Mouse (Mus musculus): ENCODE results near the gene Slc25a21. TPM values are rescaled to one million over a fixed set of nuclear protein-coding genes. Genes with fewer than 3 reads are reported as not detected.

The Slc25a21 gene
- polyA plus RNA-seq, 1 experiment from 2014 or later: 0.27 TPM

DNA sequence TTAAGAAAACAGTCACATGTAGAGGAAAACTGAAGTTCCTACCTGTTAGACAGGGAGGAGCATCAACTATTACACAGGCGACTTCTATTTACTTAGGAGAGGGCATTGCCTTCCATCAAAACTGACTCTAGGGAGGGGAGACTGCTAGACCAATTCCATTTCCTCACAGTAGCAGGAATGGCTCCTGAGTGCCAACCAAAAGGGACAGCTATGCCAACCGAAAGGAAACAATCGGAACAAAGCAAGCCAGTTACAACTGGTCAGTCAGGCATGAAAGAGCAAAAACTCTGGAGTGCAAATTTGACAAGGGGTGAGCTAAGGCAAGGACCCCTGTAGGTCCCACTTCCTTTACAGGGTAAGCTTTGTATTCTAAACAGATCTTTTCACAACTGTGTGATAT, 319.5 kb downstream of the Slc25a21 start:
- no peaks in the 10 kb centered on the region for H3K36me3 ChIP-seq (ENCODE audit: control insufficient read depth, insufficient read depth, low read length)
- no peak overlapping the region for H3K4me2 ChIP-seq (ENCODE audit: low read length)
- H3K4me3 ChIP-seq (ENCODE audit: control insufficient read depth in 1 of 2, insufficient read depth in 1 of 2, low read depth in 1 of 2, low read length in 2 of 2): no peak overlapping the region
- WGBS: 80% methylated on average over 3 of the region's 3 CpGs
- no peak for ATAC-seq (ENCODE audit: insufficient number of reproducible peaks, insufficient read depth, low FRiP score, low read depth)
- no peaks in the 10 kb centered on the region for H3K9me3 ChIP-seq (ENCODE audit: control insufficient read depth, low read length)
- H3K27ac ChIP-seq (replicated peaks in 1 of 2; ENCODE audit: control insufficient read depth in 1 of 2, insufficient read depth in 1 of 2, low read depth in 2 of 2, low read length in 2 of 2): no peak overlapping the region
- no peaks in the 10 kb centered on the region for H3K27me3 ChIP-seq (ENCODE audit: control insufficient read depth, insufficient read depth, low read length)
- H3K9ac ChIP-seq (ENCODE audit: low read length): no peak overlapping the region
- H3K4me1 ChIP-seq (ENCODE audit: control insufficient read depth in 2 of 2, insufficient read depth in 2 of 2, low read length in 2 of 2): no peaks in the 10 kb centered on the region

DNA sequence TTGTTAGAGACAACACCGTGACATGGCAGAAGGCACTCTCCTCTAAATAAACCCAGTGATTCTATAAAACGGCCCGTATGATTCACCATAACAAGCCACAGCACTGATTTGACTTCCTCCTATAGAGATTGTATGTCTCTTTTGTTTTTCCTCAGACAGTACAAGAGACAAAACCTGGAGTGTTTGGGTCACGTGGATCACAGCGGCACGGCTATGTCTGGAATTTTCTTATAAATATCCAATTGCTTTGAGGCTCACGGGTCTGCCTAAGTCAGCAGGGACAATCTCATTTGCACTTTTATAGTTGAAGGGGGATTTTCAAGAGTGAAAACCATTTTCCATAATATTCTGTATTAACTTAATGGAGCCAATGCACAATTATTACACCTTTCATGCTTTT, 320.7 kb downstream of the Slc25a21 start:
- Histone ChIP-seq H3K9ac (ENCODE audit: low read length) (no peak overlapping the region), H3K36me3 (ENCODE audit: control insufficient read depth, insufficient read depth, low read length) (no peaks in the 10 kb centered on the region), H3K27ac (replicated peaks in 1 of 2; ENCODE audit: control insufficient read depth in 1 of 2, insufficient read depth in 1 of 2, low read depth in 2 of 2, low read length in 2 of 2) (no peak overlapping the region), H3K27me3 (ENCODE audit: control insufficient read depth, insufficient read depth, low read length) (no peaks in the 10 kb centered on the region), H3K4me1 (ENCODE audit: control insufficient read depth in 2 of 2, insufficient read depth in 2 of 2, low read length in 2 of 2) (no peaks in the 10 kb centered on the region), H3K9me3 (ENCODE audit: control insufficient read depth, low read length) (no peaks in the 10 kb centered on the region), H3K4me3 (ENCODE audit: control insufficient read depth in 1 of 2, insufficient read depth in 1 of 2, low read depth in 1 of 2, low read length in 2 of 2) (no peak overlapping the region), H3K4me2 (ENCODE audit: low read length) (no peak overlapping the region)
- 67% methylated on average over 7 of the region's 7 CpGs for WGBS
- ATAC-seq (ENCODE audit: insufficient number of reproducible peaks, insufficient read depth, low FRiP score, low read depth): no peak

DNA sequence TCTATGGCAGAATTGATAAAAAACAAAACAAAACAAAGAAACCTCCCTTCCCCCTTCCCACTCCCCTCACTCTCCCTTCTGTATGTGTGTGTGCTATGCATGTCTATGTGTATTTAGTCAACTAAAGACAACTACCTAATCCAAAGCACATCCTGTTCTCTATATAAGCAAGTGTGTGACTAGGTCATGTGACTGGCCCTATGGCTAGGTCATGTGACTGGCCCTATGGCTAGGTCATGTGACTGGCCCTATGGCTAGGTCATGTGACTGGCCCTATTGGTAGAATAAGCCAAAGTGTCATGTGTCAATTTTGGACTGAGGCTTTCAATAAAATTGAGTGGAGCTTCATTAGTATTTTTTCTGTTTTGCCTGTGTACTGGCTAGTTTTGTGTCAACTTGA, 324.1 kb downstream of the Slc25a21 start:
- H3K27ac ChIP-seq (replicated peaks in 1 of 2; ENCODE audit: control insufficient read depth in 1 of 2, insufficient read depth in 1 of 2, low read depth in 2 of 2, low read length in 2 of 2): no peak overlapping the region
- no peaks in the 10 kb centered on the region for H3K36me3 ChIP-seq (ENCODE audit: control insufficient read depth, insufficient read depth, low read length)

DNA sequence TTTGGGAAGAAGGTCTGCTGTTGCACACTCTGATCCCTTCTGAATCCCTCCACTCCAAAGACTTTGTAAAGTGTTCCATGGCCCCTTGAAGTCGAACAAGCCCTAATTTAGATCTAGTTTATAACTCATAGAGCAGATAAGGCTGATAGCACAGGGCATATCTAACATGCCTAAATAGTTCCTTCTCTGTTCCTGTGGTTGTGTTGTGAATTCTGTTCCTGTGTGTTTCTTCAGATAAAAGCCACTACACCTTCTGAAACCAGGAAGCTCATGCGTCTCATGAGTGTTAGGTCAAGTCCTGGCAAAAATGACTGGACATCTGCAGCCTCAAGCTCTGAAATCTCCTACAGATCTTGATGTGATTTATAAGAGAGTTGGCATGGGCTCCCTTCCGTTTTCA, 326.7 kb downstream of the Slc25a21 start:
- no peak overlapping the region for H3K27ac ChIP-seq (replicated peaks in 1 of 2; ENCODE audit: control insufficient read depth in 1 of 2, insufficient read depth in 1 of 2, low read depth in 2 of 2, low read length in 2 of 2)
- no peak overlapping the region for H3K9ac ChIP-seq (ENCODE audit: low read length)
- H3K9me3 ChIP-seq (ENCODE audit: control insufficient read depth, low read length): no peaks in the 10 kb centered on the region
- no peak overlapping the region for H3K4me3 ChIP-seq (ENCODE audit: control insufficient read depth in 1 of 2, insufficient read depth in 1 of 2, low read depth in 1 of 2, low read length in 2 of 2)
- no peaks in the 10 kb centered on the region for H3K27me3 ChIP-seq (ENCODE audit: control insufficient read depth, insufficient read depth, low read length)
- H3K36me3 ChIP-seq (ENCODE audit: control insufficient read depth, insufficient read depth, low read length): no peaks in the 10 kb centered on the region
- H3K4me1 ChIP-seq (ENCODE audit: control insufficient read depth in 2 of 2, insufficient read depth in 2 of 2, low read length in 2 of 2): no peaks in the 10 kb centered on the region
- H3K4me2 ChIP-seq (ENCODE audit: low read length): no peak overlapping the region
- 69% methylated on average over 3 of the region's 3 CpGs for WGBS
- no peak for ATAC-seq (ENCODE audit: insufficient number of reproducible peaks, insufficient read depth, low FRiP score, low read depth)

More for the DNA sequence above, 324.1 kb downstream of the Slc25a21 start:
- Histone ChIP-seq H3K9me3 (ENCODE audit: control insufficient read depth, low read length) (no peaks in the 10 kb centered on the region), H3K4me3 (ENCODE audit: control insufficient read depth in 1 of 2, insufficient read depth in 1 of 2, low read depth in 1 of 2, low read length in 2 of 2) (no peak overlapping the region), H3K27me3 (ENCODE audit: control insufficient read depth, insufficient read depth, low read length) (no peaks in the 10 kb centered on the region), H3K4me2 (ENCODE audit: low read length) (no peak overlapping the region), H3K4me1 (ENCODE audit: control insufficient read depth in 2 of 2, insufficient read depth in 2 of 2, low read length in 2 of 2) (no peaks in the 10 kb centered on the region), H3K9ac (ENCODE audit: low read length) (no peak overlapping the region)
- ATAC-seq (ENCODE audit: insufficient number of reproducible peaks, insufficient read depth, low FRiP score, low read depth): no peak

DNA sequence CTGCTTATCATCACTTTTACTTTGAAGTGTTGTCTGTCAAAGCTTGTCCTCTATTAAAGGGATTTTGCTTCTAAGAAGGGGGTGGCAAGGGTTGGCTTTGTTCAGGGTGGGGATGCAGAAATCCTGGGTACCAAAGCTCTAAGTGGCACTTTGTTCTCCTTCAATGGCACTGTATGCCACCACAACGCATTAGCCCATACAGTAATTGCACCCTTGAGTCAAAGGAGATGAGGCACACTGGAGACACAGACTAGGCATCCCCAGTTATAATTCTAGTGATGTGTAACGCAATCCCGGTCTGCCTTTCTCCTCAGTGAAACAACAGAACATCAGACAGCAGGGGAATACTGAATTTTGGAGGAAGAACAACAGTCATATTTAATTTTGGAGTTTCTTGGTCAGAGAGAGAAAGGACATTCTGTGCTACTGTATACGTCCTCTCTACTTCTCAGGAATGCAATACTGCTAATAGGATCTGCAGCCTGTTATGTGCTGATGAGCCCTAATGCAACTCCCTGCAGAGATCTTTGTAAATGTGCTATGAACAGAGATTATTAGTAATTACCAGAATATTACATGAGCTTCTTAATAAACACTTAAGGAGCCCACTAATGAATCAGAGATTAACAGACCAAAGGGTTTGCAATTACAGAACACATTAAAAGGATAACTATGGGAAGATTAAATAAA, 333.3 kb downstream of the Slc25a21 start:
- H3K4me2 ChIP-seq (ENCODE audit: low read length): no peak overlapping the region
- no peak overlapping the region for H3K4me3 ChIP-seq (ENCODE audit: control insufficient read depth in 1 of 2, insufficient read depth in 1 of 2, low read depth in 1 of 2, low read length in 2 of 2)
- H3K36me3 ChIP-seq (ENCODE audit: control insufficient read depth, insufficient read depth, low read length): no peaks in the 10 kb centered on the region
- H3K27ac ChIP-seq (replicated peaks in 1 of 2; ENCODE audit: control insufficient read depth in 1 of 2, insufficient read depth in 1 of 2, low read depth in 2 of 2, low read length in 2 of 2): no peak overlapping the region
- H3K4me1 ChIP-seq (ENCODE audit: control insufficient read depth in 2 of 2, insufficient read depth in 2 of 2, low read length in 2 of 2): no peaks in the 10 kb centered on the region
- no peak for ATAC-seq (ENCODE audit: insufficient number of reproducible peaks, insufficient read depth, low FRiP score, low read depth)
- H3K9me3 ChIP-seq (ENCODE audit: control insufficient read depth, low read length): no peaks in the 10 kb centered on the region
- H3K9ac ChIP-seq (ENCODE audit: low read length): no peak overlapping the region
- WGBS: 68% methylated on average over 4 of the region's 4 CpGs
- no peaks in the 10 kb centered on the region for H3K27me3 ChIP-seq (ENCODE audit: control insufficient read depth, insufficient read depth, low read length)

DNA sequence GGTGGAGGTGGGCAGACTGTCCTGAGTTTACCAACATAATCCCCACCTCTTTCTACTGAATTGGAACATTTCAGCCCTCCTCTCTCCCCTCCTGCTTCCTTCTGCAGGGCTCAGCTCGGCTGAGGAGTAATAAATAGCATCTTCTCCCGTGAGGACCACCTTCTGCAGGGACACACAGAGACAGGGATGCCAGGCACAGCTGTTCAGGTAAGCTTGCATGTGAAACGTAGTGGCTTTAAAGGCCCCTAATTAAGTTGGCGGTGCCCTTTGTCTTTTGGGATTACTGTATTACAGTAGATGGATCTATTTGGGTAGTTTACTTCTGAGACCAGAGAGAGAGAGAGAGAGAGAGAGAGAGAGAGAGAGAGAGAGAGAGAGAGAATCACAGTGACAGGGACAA, 344.6 kb downstream of the Slc25a21 start:
- Histone ChIP-seq H3K4me3 (ENCODE audit: control insufficient read depth in 1 of 2, insufficient read depth in 1 of 2, low read depth in 1 of 2, low read length in 2 of 2) (no peak overlapping the region), H3K27ac (replicated peaks in 1 of 2; ENCODE audit: control insufficient read depth in 1 of 2, insufficient read depth in 1 of 2, low read depth in 2 of 2, low read length in 2 of 2) (no peak overlapping the region), H3K9ac (ENCODE audit: low read length) (no peak overlapping the region), H3K4me2 (ENCODE audit: low read length) (no peak overlapping the region), H3K4me1 (ENCODE audit: control insufficient read depth in 2 of 2, insufficient read depth in 2 of 2, low read length in 2 of 2) (no peaks in the 10 kb centered on the region), H3K9me3 (ENCODE audit: control insufficient read depth, low read length) (no peaks in the 10 kb centered on the region), H3K27me3 (ENCODE audit: control insufficient read depth, insufficient read depth, low read length) (no peaks in the 10 kb centered on the region), H3K36me3 (ENCODE audit: control insufficient read depth, insufficient read depth, low read length) (no peaks in the 10 kb centered on the region)
- 54% methylated on average over 4 of the region's 4 CpGs for WGBS
- ATAC-seq (ENCODE audit: insufficient number of reproducible peaks, insufficient read depth, low FRiP score, low read depth): no peak

DNA sequence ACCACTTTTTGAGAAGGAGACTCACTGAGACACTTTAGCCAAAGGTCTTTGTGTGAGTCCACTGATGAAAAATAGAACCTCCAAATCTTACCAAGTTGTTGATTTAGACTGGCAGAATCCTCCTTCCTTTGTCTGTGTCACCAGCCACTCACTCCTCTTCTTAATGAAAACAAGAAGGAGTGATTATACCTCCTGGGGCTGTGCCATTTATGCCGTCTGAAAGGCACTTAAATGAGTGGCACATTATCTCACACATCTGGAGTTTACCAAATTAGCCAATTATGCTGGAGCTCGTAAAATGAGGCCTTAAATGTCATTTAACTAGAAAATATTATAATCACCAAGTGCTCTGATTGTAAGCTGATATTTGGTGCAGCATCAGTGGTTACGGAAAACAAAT, 345.8 kb downstream of the Slc25a21 start:
- WGBS: 60% methylated on average over 3 of the region's 3 CpGs
- no peak overlapping the region for H3K27ac ChIP-seq (replicated peaks in 1 of 2; ENCODE audit: control insufficient read depth in 1 of 2, insufficient read depth in 1 of 2, low read depth in 2 of 2, low read length in 2 of 2)

DNA sequence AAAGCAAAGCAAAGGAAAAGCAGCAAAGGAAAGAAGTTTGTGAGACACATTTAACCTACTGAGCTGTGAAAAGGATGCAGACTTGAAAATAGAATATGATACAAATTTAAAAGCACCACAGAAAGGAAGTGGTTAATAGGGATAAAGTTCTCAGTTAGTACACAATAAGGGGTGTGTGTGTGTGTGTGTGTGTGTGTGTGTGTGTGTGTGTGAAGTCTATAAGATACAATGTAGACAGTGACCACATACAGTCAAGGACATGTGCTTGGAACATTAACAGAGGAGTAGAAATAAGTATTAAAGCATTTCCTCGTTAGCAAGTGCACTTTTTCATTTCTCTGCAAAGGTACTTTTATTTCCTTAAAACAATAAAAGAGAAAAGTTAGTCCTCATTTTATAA, 367.3 kb downstream of the Slc25a21 start:
- no peak overlapping the region for H3K9ac ChIP-seq (ENCODE audit: low read length)
- no peak for ATAC-seq (ENCODE audit: insufficient number of reproducible peaks, insufficient read depth, low FRiP score, low read depth)
- no peak overlapping the region for H3K4me3 ChIP-seq (ENCODE audit: control insufficient read depth in 1 of 2, insufficient read depth in 1 of 2, low read depth in 1 of 2, low read length in 2 of 2)
- H3K27me3 ChIP-seq (ENCODE audit: control insufficient read depth, insufficient read depth, low read length): no peaks in the 10 kb centered on the region
- H3K36me3 ChIP-seq (ENCODE audit: control insufficient read depth, insufficient read depth, low read length): no peaks in the 10 kb centered on the region
- H3K27ac ChIP-seq (replicated peaks in 1 of 2; ENCODE audit: control insufficient read depth in 1 of 2, insufficient read depth in 1 of 2, low read depth in 2 of 2, low read length in 2 of 2): no peak overlapping the region
- H3K4me2 ChIP-seq (ENCODE audit: low read length): no peak overlapping the region
- H3K9me3 ChIP-seq (ENCODE audit: control insufficient read depth, low read length): no peaks in the 10 kb centered on the region
- 69% methylated on average over 1 of the region's 1 CpGs for WGBS
- H3K4me1 ChIP-seq (ENCODE audit: control insufficient read depth in 2 of 2, insufficient read depth in 2 of 2, low read length in 2 of 2): no peaks in the 10 kb centered on the region

More for the DNA sequence above, 345.8 kb downstream of the Slc25a21 start:
- Histone ChIP-seq H3K27me3 (ENCODE audit: control insufficient read depth, insufficient read depth, low read length) (no peaks in the 10 kb centered on the region), H3K4me1 (ENCODE audit: control insufficient read depth in 2 of 2, insufficient read depth in 2 of 2, low read length in 2 of 2) (no peaks in the 10 kb centered on the region), H3K4me2 (ENCODE audit: low read length) (no peak overlapping the region), H3K9ac (ENCODE audit: low read length) (no peak overlapping the region), H3K36me3 (ENCODE audit: control insufficient read depth, insufficient read depth, low read length) (no peaks in the 10 kb centered on the region), H3K9me3 (ENCODE audit: control insufficient read depth, low read length) (no peaks in the 10 kb centered on the region), H3K4me3 (ENCODE audit: control insufficient read depth in 1 of 2, insufficient read depth in 1 of 2, low read depth in 1 of 2, low read length in 2 of 2) (no peak overlapping the region)
- ATAC-seq (ENCODE audit: insufficient number of reproducible peaks, insufficient read depth, low FRiP score, low read depth): no peak

Measured in heart, embryonic 14.5 days (tissue).